Mouse (Mus musculus): Measurements from ENCODE around the gene Trim31. TPM values are rescaled to one million over a fixed set of nuclear protein-coding genes. Genes with fewer than 3 reads are reported as not detected.

The Trim31 gene
- total and polyA plus RNA-seq, 3 experiments = not detected

GRCm38 (mm10) chr17:36920239-36920638, 22.3 kb downstream of the Trim31 start:
- H3K9me3 ChIP-seq (replicated peaks; ENCODE audit: insufficient read depth, low read length) = no peaks in the 10 kb centered on the region
- no peak overlapping the region for H3K4me3 ChIP-seq (ENCODE audit: control insufficient read depth in 1 of 2, insufficient read depth in 1 of 2, low read depth in 2 of 2, low read length in 2 of 2)
- H3K27ac ChIP-seq (ENCODE audit: control insufficient read depth, low read depth, low read length) = no peak overlapping the region
- H3K27me3 ChIP-seq (ENCODE audit: control insufficient read depth in 1 of 2, insufficient read depth in 2 of 2, low read length in 2 of 2) = peaks cover 5 to 9% of the 10 kb centered on the region in 2 experiments
- H3K4me1 ChIP-seq (ENCODE audit: control insufficient read depth in 1 of 2, insufficient read depth in 2 of 2, low read length in 2 of 2) = no peaks in the 10 kb centered on the region
- no peak overlapping the region for H3K9ac ChIP-seq (ENCODE audit: control insufficient read depth, low read depth, low read length, poor library complexity, severe bottlenecking)
- no peak for DNase-seq (ENCODE audit: low read depth, low spot score)
- TF ChIP-seq JUND (IDR thresholded peaks at IDR 0.05; ENCODE audit: low read depth, low read length) (no peak), USF1 (IDR thresholded peaks at IDR 0.05; ENCODE audit: low read depth, low read length) (no peak), POLR2A (IDR thresholded peaks at IDR 0.05; ENCODE audit: control insufficient read depth in 1 of 2, insufficient read depth in 1 of 2, low read depth in 1 of 2, low read length in 2 of 2, poor library complexity in 1 of 2) (no peak), USF2 (IDR thresholded peaks at IDR 0.05; ENCODE audit: borderline replicate concordance in 1 of 2, insufficient read depth in 1 of 2, low read depth in 1 of 2, low read length in 2 of 2) (no peak), MYC (IDR thresholded peaks at IDR 0.05; ENCODE audit: low read depth, low read length) (no peak), SMC3 (IDR thresholded peaks at IDR 0.05; ENCODE audit: low read depth, low read length) (no peak), ZMIZ1 (IDR thresholded peaks at IDR 0.05; ENCODE audit: low read depth, low read length) (no peak), RAD21 (IDR thresholded peaks at IDR 0.05; ENCODE audit: low read depth, low read length) (no peak), UBTF (IDR thresholded peaks at IDR 0.05; ENCODE audit: borderline replicate concordance, insufficient read depth, low read depth, low read length) (no peak), POLR2AphosphoS5 (IDR thresholded peaks at IDR 0.05; ENCODE audit: borderline replicate concordance, low read depth, low read length) (no peak), KAT2A (conservative IDR thresholded peaks at IDR 0.05; ENCODE audit: low read depth, low read length) (no peak), TCF12 (IDR thresholded peaks at IDR 0.05; ENCODE audit: low read depth, low read length) (no peak), MAZ (IDR thresholded peaks at IDR 0.05; ENCODE audit: low read depth, low read length) (no peak), MXI1 (IDR thresholded peaks at IDR 0.05; ENCODE audit: low read depth, low read length) (no peak), NRF1 (IDR thresholded peaks at IDR 0.05; ENCODE audit: insufficient read depth, low read depth, low read length, poor library complexity, severe bottlenecking) (no peak), RCOR1 (IDR thresholded peaks at IDR 0.05; ENCODE audit: low read depth, low read length) (no peak)
- H3K36me3 ChIP-seq (ENCODE audit: control insufficient read depth in 1 of 2, insufficient read depth in 2 of 2, low read length in 2 of 2) = no peaks in the 10 kb centered on the region
- H3K79me2 ChIP-seq (ENCODE audit: control insufficient read depth, insufficient read depth, low read length, poor library complexity) = no peaks in the 10 kb centered on the region

- H3K4me1 ChIP-seq (ENCODE audit: control insufficient read depth in 1 of 2, insufficient read depth in 2 of 2, low read length in 2 of 2) = no peaks in the 10 kb centered on the region
Measured at GRCm38 (mm10) chr17:36922715-36923114, 24.8 kb downstream of the Trim31 start.

More at GRCm38 (mm10) chr17:36922715-36923114, 24.8 kb downstream of the Trim31 start:
- TF ChIP-seq POLR2AphosphoS5 (IDR thresholded peaks at IDR 0.05; ENCODE audit: borderline replicate concordance, low read depth, low read length) (no peak), ELF1 (IDR thresholded peaks at IDR 0.05; ENCODE audit: low read depth, low read length) (no peak), MYC (IDR thresholded peaks at IDR 0.05; ENCODE audit: low read depth, low read length) (no peak), CHD1 (IDR thresholded peaks at IDR 0.05; ENCODE audit: low read depth, low read length) (no peak), BHLHE40 (IDR thresholded peaks at IDR 0.05; ENCODE audit: borderline replicate concordance, low read depth, low read length) (no peak), POLR2A (IDR thresholded peaks at IDR 0.05; ENCODE audit: control insufficient read depth in 1 of 2, insufficient read depth in 1 of 2, low read depth in 1 of 2, low read length in 2 of 2, poor library complexity in 1 of 2) (no peak), USF2 (IDR thresholded peaks at IDR 0.05; ENCODE audit: borderline replicate concordance in 1 of 2, insufficient read depth in 1 of 2, low read depth in 1 of 2, low read length in 2 of 2) (no peak), ZMIZ1 (IDR thresholded peaks at IDR 0.05; ENCODE audit: low read depth, low read length) (no peak)
- Histone ChIP-seq H3K4me3 (ENCODE audit: control insufficient read depth in 1 of 2, insufficient read depth in 1 of 2, low read depth in 2 of 2, low read length in 2 of 2) (no peak overlapping the region), H3K36me3 (ENCODE audit: control insufficient read depth in 1 of 2, insufficient read depth in 2 of 2, low read length in 2 of 2) (no peaks in the 10 kb centered on the region), H3K9ac (ENCODE audit: control insufficient read depth, low read depth, low read length, poor library complexity, severe bottlenecking) (no peak overlapping the region), H3K79me2 (ENCODE audit: control insufficient read depth, insufficient read depth, low read length, poor library complexity) (no peaks in the 10 kb centered on the region), H3K9me3 (replicated peaks; ENCODE audit: insufficient read depth, low read length) (no peaks in the 10 kb centered on the region), H3K27me3 (ENCODE audit: control insufficient read depth in 1 of 2, insufficient read depth in 2 of 2, low read length in 2 of 2) (peaks cover 5 to 9% of the 10 kb centered on the region in 2 experiments), H3K27ac (ENCODE audit: control insufficient read depth, low read depth, low read length) (no peak overlapping the region)
- DNase-seq (ENCODE audit: low read depth, low spot score) = no peak

Data from MEL (cell line).